Mouse (Mus musculus): ENCODE data around the gene 1700025G04Rik.
A peak's percentile ranks its signal among the peaks of the same experiment; 100 is the strongest.

The 1700025G04Rik gene

DNA sequence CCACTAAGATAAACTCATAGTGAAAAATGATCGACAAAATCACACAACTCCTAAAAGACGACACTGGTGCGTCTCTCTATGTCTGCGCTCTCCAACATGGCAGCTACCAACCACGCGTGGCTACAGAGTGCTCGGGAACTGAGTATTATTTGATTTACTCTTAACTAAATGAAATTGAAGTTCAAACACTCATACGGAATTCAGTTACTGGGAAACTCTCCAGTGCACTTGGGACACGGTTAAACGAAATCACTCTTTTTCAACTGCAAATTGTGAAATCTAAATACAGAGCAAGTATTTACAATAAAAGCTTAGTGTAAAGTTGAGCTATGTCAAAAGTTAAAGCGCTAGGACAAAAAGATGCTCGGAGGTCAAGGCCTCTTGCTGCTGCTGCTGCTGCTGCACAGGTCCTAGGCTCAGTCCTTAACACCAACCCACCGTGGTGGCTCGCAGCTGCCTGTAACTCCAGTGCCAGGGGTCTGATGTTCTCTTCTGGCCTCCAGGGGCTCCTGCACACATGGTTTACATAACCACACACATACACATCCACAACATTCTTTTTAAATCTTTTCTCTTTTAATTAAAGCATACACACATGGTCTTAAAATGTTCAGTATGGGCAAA lies 13.6 kb downstream of the 1700025G04Rik start:
- DNase-seq (ENCODE audit: inconsistent ontology term), result no peak

GRCm38 (mm10) chr1:152075725-152076124 lies 14.2 kb downstream of the 1700025G04Rik start:
- no peak for DNase-seq (ENCODE audit: inconsistent ontology term)

DNA sequence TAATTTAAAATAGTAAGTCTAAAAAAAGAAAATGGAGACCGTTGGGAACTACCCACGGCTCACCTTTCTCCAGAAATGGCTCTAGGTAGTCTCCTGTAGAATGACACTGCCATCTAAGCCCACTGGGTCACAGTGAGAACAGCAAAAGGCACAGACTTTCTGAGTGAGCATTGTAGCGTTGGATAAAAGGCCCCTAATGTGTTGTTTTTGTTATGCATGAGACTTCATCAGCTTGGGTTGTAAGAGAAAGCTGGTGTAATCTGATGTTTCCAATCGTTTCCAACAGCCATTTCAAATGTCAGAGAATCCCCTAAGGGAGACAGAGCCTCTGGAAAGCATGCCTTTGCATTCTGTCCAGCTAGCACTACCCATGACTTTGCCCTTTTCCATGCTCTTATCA lies 19.5 kb downstream of the 1700025G04Rik start:
- DNase-seq (ENCODE audit: inconsistent ontology term), result no peak

DNA sequence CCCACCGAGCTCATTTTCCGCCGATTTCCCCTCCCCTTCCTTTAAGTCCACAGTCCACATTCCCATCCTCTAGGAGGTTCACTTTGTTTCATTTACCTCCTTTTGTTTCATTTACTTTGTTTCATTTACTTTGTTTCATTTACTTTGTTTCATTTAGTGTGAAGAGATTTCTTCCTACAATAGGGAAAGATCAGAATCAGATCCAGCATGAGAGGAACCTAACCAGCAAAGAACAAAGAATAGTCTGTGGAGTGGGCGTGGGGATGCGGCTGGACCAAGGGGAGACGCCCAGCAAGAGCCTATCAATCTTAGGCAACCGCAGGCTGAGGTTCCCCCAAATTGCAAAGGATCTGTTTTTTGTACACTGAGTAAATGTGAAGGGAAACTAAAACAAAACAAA lies 20.2 kb downstream of the 1700025G04Rik start:
- no peak for DNase-seq (ENCODE audit: inconsistent ontology term)

- no peak for DNase-seq (ENCODE audit: inconsistent ontology term)
Measured at GRCm38 (mm10) chr1:152067919-152068318, 22.0 kb downstream of the 1700025G04Rik start.

GRCm38 (mm10) chr1:152065527-152065926 lies 24.4 kb downstream of the 1700025G04Rik start:
- no peak for DNase-seq (ENCODE audit: inconsistent ontology term)

DNA sequence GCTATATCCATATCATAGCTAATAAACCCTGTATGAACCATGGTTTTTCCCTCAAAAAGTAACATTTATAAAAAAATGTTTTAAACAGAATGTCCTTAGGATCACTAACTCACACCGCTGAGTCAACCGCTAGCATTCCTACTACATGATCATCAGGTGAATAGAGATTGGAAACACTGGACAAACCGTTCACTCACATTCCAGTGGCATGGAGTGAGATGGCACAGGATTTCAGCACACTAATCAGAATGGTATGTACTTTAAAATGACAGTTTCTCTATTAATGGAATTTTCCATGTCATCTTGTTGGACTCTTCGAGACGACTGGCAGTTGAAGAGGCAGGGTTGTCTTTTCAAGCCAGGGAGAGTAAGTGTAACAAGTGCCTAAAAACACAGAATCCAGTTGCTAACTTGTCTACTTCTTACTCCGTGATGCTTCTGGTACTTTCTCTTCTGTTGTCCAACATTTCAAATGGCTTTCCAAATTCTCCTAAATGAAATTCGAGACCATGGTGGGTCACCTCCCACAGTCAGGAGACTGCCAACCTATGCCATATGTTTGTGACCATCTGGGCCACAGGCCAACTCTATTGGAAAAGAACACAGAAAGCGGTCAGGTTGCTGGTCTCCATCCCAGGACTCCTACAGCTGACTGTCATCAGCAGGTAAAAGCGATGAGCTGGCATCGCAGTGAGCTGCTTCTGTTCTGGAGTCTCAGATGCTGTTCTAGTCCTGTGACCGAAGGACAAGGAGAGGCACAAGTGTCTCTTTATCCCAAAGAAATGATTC lies 26.4 kb downstream of the 1700025G04Rik start:
- peak; percentile 90 for DNase-seq (ENCODE audit: inconsistent ontology term)

- no peak for DNase-seq (ENCODE audit: inconsistent ontology term)
Measured at GRCm38 (mm10) chr1:152061745-152062144, 28.2 kb downstream of the 1700025G04Rik start.

DNA sequence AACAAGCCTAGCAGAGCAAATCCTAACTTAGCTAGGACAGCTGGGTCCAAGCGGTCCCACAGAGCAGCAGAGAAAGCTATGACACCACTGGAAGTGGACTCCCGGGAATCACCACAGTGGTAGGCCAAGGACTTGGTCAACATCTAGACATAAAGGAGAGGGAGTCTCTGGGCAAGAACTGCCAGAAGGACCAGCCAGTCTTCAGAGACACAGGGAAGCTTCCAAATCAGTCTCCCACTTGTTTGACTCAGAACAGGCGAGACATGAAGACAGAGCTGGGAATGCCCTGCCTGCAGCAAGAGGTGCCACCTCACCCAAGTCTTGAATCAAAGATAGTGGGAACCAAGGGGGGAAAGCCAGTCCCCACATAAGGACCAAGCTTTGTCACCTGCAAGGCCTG lies 29.7 kb downstream of the 1700025G04Rik start:
- DNase-seq (ENCODE audit: inconsistent ontology term), result no peak

GRCm38 (mm10) chr1:152058776-152059175 lies 31.1 kb downstream of the 1700025G04Rik start:
- DNase-seq (ENCODE audit: inconsistent ontology term), result no peak

GRCm38 (mm10) chr1:152053112-152053511 lies 36.8 kb downstream of the 1700025G04Rik start:
- no peak for DNase-seq (ENCODE audit: inconsistent ontology term)

DNA sequence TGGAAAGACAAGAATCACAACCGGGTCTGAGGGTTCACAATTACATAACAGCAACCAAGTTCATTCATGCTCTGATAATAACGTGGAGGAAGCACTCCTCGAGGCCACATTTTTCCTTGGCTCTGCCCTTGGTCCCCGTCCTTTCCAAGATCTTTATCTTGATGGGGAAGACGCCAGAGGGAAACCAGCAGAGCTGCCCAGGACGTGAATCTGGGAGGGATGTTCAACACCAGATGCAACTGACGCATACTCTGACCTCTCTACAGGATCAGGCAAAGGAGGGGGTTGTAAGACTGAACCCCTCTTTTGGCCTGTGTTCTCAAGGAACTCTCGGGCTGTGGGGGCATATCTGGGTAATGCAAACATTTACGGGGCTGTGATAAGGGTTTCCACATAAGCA lies 38.1 kb downstream of the 1700025G04Rik start:
- no peak for DNase-seq (ENCODE audit: inconsistent ontology term)

- DNase-seq (ENCODE audit: inconsistent ontology term), result no peak
Measured at GRCm38 (mm10) chr1:152050037-152050436, 39.9 kb downstream of the 1700025G04Rik start.

DNA sequence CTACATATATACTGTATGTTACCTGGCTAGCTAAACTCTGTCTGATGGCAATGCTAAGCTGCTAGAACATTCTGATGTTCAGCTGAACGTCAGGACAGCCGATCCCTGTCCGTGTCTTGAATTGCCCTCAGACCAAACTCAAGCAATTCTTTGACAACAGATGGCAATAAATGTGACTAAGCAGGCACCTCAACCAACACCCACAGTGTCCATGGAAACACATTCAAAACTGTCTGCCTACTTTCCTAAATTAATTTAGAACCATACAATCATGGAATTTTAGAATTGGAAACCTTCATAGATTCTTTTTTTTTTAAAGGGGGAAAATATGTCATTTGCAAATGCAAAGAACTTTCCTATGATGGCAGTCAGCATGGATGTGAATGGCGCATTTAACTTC lies 41.6 kb downstream of the 1700025G04Rik start:
- no peak for DNase-seq (ENCODE audit: inconsistent ontology term)

- no peak for DNase-seq (ENCODE audit: inconsistent ontology term)
Measured at GRCm38 (mm10) chr1:152047416-152047815, 42.5 kb downstream of the 1700025G04Rik start.

DNA sequence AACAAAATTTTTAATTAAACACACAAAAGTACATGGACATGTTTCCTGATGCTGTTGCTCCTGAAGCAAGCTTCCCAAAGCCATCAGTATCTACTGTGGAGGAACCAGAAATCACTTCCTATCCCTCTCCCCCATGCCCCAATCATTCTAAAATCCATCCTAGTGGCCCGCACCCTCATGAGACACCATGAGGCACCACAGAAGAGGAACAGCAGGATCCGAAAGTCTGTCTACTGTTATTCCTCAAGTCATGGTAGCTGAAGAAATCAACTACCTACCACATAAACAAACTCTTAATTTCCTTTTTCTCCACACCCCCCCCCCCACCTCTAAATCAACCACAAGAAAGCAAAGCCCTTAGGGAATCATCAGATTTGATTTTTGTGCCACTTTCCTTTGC lies 46.5 kb downstream of the 1700025G04Rik start:
- no peak for DNase-seq (ENCODE audit: inconsistent ontology term)

GRCm38 (mm10) chr1:152042409-152042808 lies 47.5 kb downstream of the 1700025G04Rik start:
- no peak for DNase-seq (ENCODE audit: inconsistent ontology term)

GRCm38 (mm10) chr1:152041005-152041404 lies 48.9 kb downstream of the 1700025G04Rik start:
- DNase-seq (ENCODE audit: inconsistent ontology term), result no peak

DNA sequence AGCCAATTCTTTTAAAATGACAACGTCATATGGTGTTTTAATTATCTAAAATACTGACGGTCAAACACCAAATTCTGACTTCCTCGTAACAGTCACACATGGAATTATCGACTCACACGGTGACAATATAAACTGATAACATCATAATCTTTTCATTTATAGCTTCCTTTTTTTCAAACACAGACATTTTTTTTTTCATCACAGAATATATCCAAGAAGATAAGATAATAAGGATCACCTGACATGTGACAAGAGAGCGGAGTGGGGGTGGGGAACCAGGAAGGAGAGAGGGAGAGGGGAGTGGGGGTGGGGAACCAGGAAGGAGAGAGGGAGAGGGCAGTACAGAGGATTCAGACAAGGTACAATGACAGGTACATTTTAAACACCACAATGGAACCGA lies 49.9 kb downstream of the 1700025G04Rik start:
- DNase-seq (ENCODE audit: inconsistent ontology term), result no peak

DNA sequence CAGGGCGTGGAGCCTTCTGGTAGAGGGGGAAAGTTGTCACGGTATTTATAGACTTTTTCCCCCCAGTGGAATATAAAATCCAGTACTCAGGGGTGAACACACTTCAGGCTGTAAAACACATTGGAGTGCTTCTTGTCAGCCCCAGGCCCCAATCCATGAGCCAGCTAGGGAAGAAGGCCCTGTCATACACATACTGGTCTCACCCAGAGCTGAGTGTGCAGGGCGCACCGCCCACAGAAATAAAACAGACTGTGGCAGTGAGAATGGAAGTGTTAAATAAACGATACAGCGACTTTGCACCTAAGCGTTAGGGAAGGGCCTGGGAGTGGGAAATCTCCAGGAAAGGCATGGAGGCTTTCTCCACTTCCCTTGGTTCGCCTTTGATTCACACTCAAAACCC lies 50.3 kb downstream of the 1700025G04Rik start:
- DNase-seq (ENCODE audit: inconsistent ontology term), result no peak

- DNase-seq (ENCODE audit: inconsistent ontology term), result no peak
Measured at GRCm38 (mm10) chr1:152038086-152038485, 51.8 kb downstream of the 1700025G04Rik start.

GRCm38 (mm10) chr1:152037589-152037988 lies 52.3 kb downstream of the 1700025G04Rik start:
- no peak for DNase-seq (ENCODE audit: inconsistent ontology term)

DNA sequence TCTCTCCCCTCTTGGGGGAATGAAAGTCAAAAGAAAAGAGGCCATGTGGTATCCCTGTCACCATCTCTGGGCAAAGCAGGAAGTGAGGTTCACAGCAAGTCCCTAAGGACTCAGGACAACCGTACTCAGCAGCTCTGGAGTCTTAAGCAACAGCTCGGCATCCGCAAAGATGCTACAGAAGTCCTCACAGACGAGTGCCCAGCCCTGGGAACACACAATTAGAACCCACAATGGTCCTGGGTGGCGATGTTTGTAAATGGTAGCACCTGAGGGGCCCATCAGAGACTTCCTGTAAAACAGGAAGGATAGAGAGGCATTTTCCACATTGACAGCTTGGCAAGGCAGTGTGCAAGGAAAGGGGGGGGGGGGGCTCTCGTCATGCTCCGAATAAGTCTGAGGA lies 55.2 kb downstream of the 1700025G04Rik start:
- DNase-seq (ENCODE audit: inconsistent ontology term), result no peak

Measured in Muller cell, postnatal 12 days (primary cell).